ENCODE assay signal across 8 mouse cellular contexts in genomic region chr4:54757715-54758500, GRCm38 (mm10).
DNase-seq lines count a peak whose midpoint lies in the region; ATAC-seq and TF ChIP-seq lines count a peak whose summit lies in the region.

No protein-coding gene starts in this region.

- DNase-seq in 416B (ENCODE audit: low read depth): peak; percentile 19
- DNase-seq in forebrain, postnatal 0 days: peak; percentile 75
- DNase-seq in heart, postnatal 10 days: peak; percentile 68
- DNase-seq in kidney, postnatal 25 days: peak; percentile 50 to 58
- peak; percentile 16 for DNase-seq in ovary, postnatal 36 days (ENCODE audit: low spot score)

- H3K36me3 ChIP-seq in forebrain, postnatal 0 days (ENCODE audit: insufficient read depth): no peaks in the 10 kb centered on the region
- H3K36me3 ChIP-seq in liver, embryonic 15.5 days (replicated peaks): no peaks in the 10 kb centered on the region

- H3K9ac ChIP-seq in forebrain, postnatal 0 days: peak overlapping the region; percentile 15; the same call in 1 of the 2 replicates
- H3K9ac ChIP-seq in liver, embryonic 15.5 days: no peak overlapping the region

- 18% methylated on average over 19 of the region's 19 CpGs for WGBS in forebrain, postnatal 0 days
- WGBS in liver, embryonic 15.5 days (ENCODE audit: insufficient replicate concordance): 26% methylated on average over 19 of the region's 19 CpGs

- intact Hi-C loops in heart, postnatal 10 days (cut with DNase I): no loop called here

- H3K4me3 ChIP-seq in forebrain, postnatal 0 days (ENCODE audit: low read depth, low read length): 0 out of 2 replicates have a peak overlapping the region, but pooled peaks have one; percentile 9
- H3K4me3 ChIP-seq in liver, embryonic 15.5 days (replicated peaks): no peak overlapping the region

- H3K27me3 ChIP-seq in forebrain, postnatal 0 days (ENCODE audit: insufficient read depth, low read length): no peaks in the 10 kb centered on the region
- no peaks in the 10 kb centered on the region for H3K27me3 ChIP-seq in liver, embryonic 15.5 days

- H3K4me2 ChIP-seq in forebrain, postnatal 0 days (ENCODE audit: low read depth): peak overlapping the region; percentile 42
- H3K4me2 ChIP-seq in liver, embryonic 15.5 days: peak overlapping the region; percentile 21

- TF ChIP-seq CTCF in forebrain, postnatal 0 days (IDR thresholded peaks at IDR 0.05; ENCODE audit: low read depth): peak; percentile 16; the same call in 1 of the 2 replicates

- no peaks in the 10 kb centered on the region for H3K4me1 ChIP-seq in forebrain, postnatal 0 days (ENCODE audit: insufficient read depth)
- no peaks in the 10 kb centered on the region for H3K4me1 ChIP-seq in liver, embryonic 15.5 days (replicated peaks)

- H3K9me3 ChIP-seq in forebrain, postnatal 0 days (ENCODE audit: low read length): no peaks in the 10 kb centered on the region
- no peaks in the 10 kb centered on the region for H3K9me3 ChIP-seq in liver, embryonic 15.5 days (replicated peaks)

- H3K27ac ChIP-seq in forebrain, postnatal 0 days (ENCODE audit: low read depth, low read length): peak overlapping the region; percentile 21; the same call in 1 of the 2 replicates
- H3K27ac ChIP-seq in liver, embryonic 15.5 days (replicated peaks): no peak overlapping the region

- ATAC-seq in cerebellum, adult (ENCODE audit: insufficient number of reproducible peaks, low FRiP score, low TSS enrichment): peak; percentile 76
- ATAC-seq in forebrain, postnatal 0 days: peak; percentile 90
- ATAC-seq in liver, embryonic 15.5 days (ENCODE audit: insufficient read depth): no peak
- no peak for ATAC-seq in activated CD4-positive, CD25-positive, alpha-beta regulatory T cell, adult 4 months

Comparison
In these comparisons a context has a peak if more than half of its experiments do, and no peak if none do; other contexts are left out.
1. DNase-seq: peak in every context shown above with its lines; median percentile 75 in forebrain, postnatal 0 days; 68 in heart, postnatal 10 days; 54 in kidney, postnatal 25 days; 19 in 416B; 16 in ovary, postnatal 36 days.
2. ATAC-seq: peak in cerebellum, adult (single experiment) and forebrain, postnatal 0 days (single experiment); none in liver, embryonic 15.5 days (single experiment) and activated CD4-positive, CD25-positive, alpha-beta regulatory T cell, adult 4 months (single experiment).